Mouse (Mus musculus): Measurements from ENCODE around the gene Ms4a7. TPM values are rescaled to one million over a fixed set of nuclear protein-coding genes. Genes with fewer than 3 reads are reported as not detected.

The Ms4a7 gene
- total RNA-seq, 2 experiments from 2014 or later, result not detected

GRCm38 (mm10) chr19:11280223-11280622 lies 55.7 kb downstream of the Ms4a7 start:
- no peak for ATAC-seq (replicated peaks; ENCODE audit: low FRiP score, low TSS enrichment, poor library complexity, severe bottlenecking)

GRCm38 (mm10) chr19:11276431-11276830 lies 59.5 kb downstream of the Ms4a7 start:
- ATAC-seq (replicated peaks; ENCODE audit: low FRiP score, low TSS enrichment, poor library complexity, severe bottlenecking), result no peak

Other genes with a start within 250 kb of the Ms4a7 start
- gene 1700017D01Rik, start 205.3 kb downstream of the Ms4a7 start, total RNA-seq (2014; fragmentation: Nextera tagmentation), result not detected in 2 replicates
- gene 1700017D01Rik, start 205.3 kb downstream of the Ms4a7 start, total RNA-seq (2017), result not detected in 2 replicates
- not detected in 2 replicates for gene 1700025F22Rik, start 170.8 kb downstream of the Ms4a7 start, total RNA-seq (2014; fragmentation: Nextera tagmentation)
- gene 1700025F22Rik, start 170.8 kb downstream of the Ms4a7 start, total RNA-seq (2017), result not detected in 2 replicates
- gene Ms4a13, start 139.4 kb downstream of the Ms4a7 start, total RNA-seq (2014; fragmentation: Nextera tagmentation), result not detected in 2 replicates
- gene Ms4a13, start 139.4 kb downstream of the Ms4a7 start, total RNA-seq (2017), result not detected in 2 replicates
- gene Ms4a12, start 103.7 kb downstream of the Ms4a7 start, total RNA-seq (2014; fragmentation: Nextera tagmentation), result not detected in 2 replicates
- gene Ms4a12, start 103.7 kb downstream of the Ms4a7 start, total RNA-seq (2017), result not detected in 2 replicates
- gene Ms4a1, start 69.9 kb downstream of the Ms4a7 start, total RNA-seq (2014; fragmentation: Nextera tagmentation), result 3.3 TPM in 1 of 2 replicates, not detected in the other
- gene Ms4a1, start 69.9 kb downstream of the Ms4a7 start, total RNA-seq (2017), result not detected in 2 replicates
- gene Ms4a5, start 52.3 kb downstream of the Ms4a7 start, total RNA-seq (2014; fragmentation: Nextera tagmentation), result not detected in 2 replicates
- gene Ms4a5, start 52.3 kb downstream of the Ms4a7 start, total RNA-seq (2017), result not detected in 2 replicates
- not detected in 2 replicates for gene Ms4a14, start 21.7 kb downstream of the Ms4a7 start, total RNA-seq (2014; fragmentation: Nextera tagmentation)
- gene Ms4a14, start 21.7 kb downstream of the Ms4a7 start, total RNA-seq (2017), result not detected in 2 replicates
- gene Ms4a4a, start 39.4 kb upstream of the Ms4a7 start, total RNA-seq (2014; fragmentation: Nextera tagmentation), result not detected in 2 replicates
- not detected in 2 replicates for gene Ms4a4a, start 39.4 kb upstream of the Ms4a7 start, total RNA-seq (2017)
- not detected in 2 replicates for gene Ms4a4c, start 68.6 kb upstream of the Ms4a7 start, total RNA-seq (2014; fragmentation: Nextera tagmentation)
- gene Ms4a4c, start 68.6 kb upstream of the Ms4a7 start, total RNA-seq (2017), result not detected in 2 replicates
- gene Ms4a4b, start 107.4 kb upstream of the Ms4a7 start, total RNA-seq (2014; fragmentation: Nextera tagmentation), result 2.6 and 17.3 TPM in 2 replicates
- 14.1 TPM in 1 of 2 replicates, not detected in the other for gene Ms4a4b, start 107.4 kb upstream of the Ms4a7 start, total RNA-seq (2017)
- 1.3 TPM in 1 of 2 replicates, not detected in the other for gene Ms4a6c, start 133.2 kb upstream of the Ms4a7 start, total RNA-seq (2014; fragmentation: Nextera tagmentation)
- gene Ms4a6c, start 133.2 kb upstream of the Ms4a7 start, total RNA-seq (2017), result 0.85 and 4.3 TPM in 2 replicates
- 0.59 and 1.0 TPM in 2 replicates for gene Gm8369, start 149.8 kb upstream of the Ms4a7 start, total RNA-seq (2014; fragmentation: Nextera tagmentation)
- not detected in 2 replicates for gene Gm8369, start 149.8 kb upstream of the Ms4a7 start, total RNA-seq (2017)
- gene Ms4a6b, start 180.4 kb upstream of the Ms4a7 start, total RNA-seq (2014; fragmentation: Nextera tagmentation), result 2.2 and 5.3 TPM in 2 replicates
- gene Ms4a6b, start 180.4 kb upstream of the Ms4a7 start, total RNA-seq (2017), result 0.69 and 2.1 TPM in 2 replicates
- not detected in 2 replicates for gene Ms4a4d, start 200.7 kb upstream of the Ms4a7 start, total RNA-seq (2014; fragmentation: Nextera tagmentation)
- gene Ms4a4d, start 200.7 kb upstream of the Ms4a7 start, total RNA-seq (2017), result not detected in 2 replicates